In genomic region chr3:131271559-131272373, GRCm38 (mm10) we compare ENCODE assay signal across 7 mouse cellular contexts. TPM values are rescaled to one million over a fixed set of nuclear protein-coding genes. Genes with fewer than 3 reads are reported as not detected.
DNase-seq lines count a peak whose midpoint lies in the region; ATAC-seq and TF ChIP-seq lines count a peak whose summit lies in the region.

Gene Hadh (minus strand): TSS chr3:131272101.

- under 1% methylated on average over 46 of the region's 54 CpGs for WGBS in embryonic facial prominence, embryonic 12.5 days
- WGBS in kidney, adult 2 months, result under 1% methylated on average over 54 of the region's 54 CpGs
- under 1% methylated on average over 54 of the region's 54 CpGs for WGBS in limb, embryonic 12.5 days
- under 1% methylated on average over 49 of the region's 54 CpGs for WGBS in midbrain, embryonic 15.5 days
- under 1% methylated on average over 54 of the region's 54 CpGs for WGBS in spleen, adult 2 months

- peak; percentile 87 for DNase-seq in adrenal gland, postnatal 25 days
- peak; percentile 88 to 89 for DNase-seq in heart, adult 18-20 months
- peak; percentile 92 for DNase-seq in kidney, adult 2 months
- peak; percentile 57 to 77 for DNase-seq in spleen, adult 2 months (ENCODE audit: low read depth in 1 of 2, low spot score in 2 of 2)

- ATAC-seq in embryonic facial prominence, embryonic 12.5 days (ENCODE audit: insufficient number of reproducible peaks, insufficient read depth, low FRiP score, low TSS enrichment), result peak; percentile 89
- ATAC-seq in limb, embryonic 12.5 days (ENCODE audit: insufficient number of reproducible peaks, insufficient read depth, low FRiP score, low TSS enrichment, low read depth), result peak; percentile 90
- ATAC-seq in midbrain, embryonic 15.5 days (replicated peaks), result peak; percentile 93

- H3K9ac ChIP-seq in embryonic facial prominence, embryonic 12.5 days, result peak within 1 kb of the TSS; percentile 46
- peak within 1 kb of the TSS; percentile 70 for H3K9ac ChIP-seq in limb, embryonic 12.5 days (replicated peaks)
- H3K9ac ChIP-seq in midbrain, embryonic 15.5 days, result peak within 1 kb of the TSS; percentile 40

- TF ChIP-seq POLR2A in kidney, adult 2 months (IDR thresholded peaks at IDR 0.05; ENCODE audit: low read depth, low read length), result peak; percentile 82
- no peak for TF ChIP-seq POLR2A in spleen, adult 2 months (IDR thresholded peaks at IDR 0.05; ENCODE audit: low read depth, low read length)

- 0 out of 2 replicates have a peak, but pooled peaks cover 5% of the 10 kb centered on the region for H3K36me3 ChIP-seq in embryonic facial prominence, embryonic 12.5 days
- H3K36me3 ChIP-seq in kidney, adult 2 months (ENCODE audit: control insufficient read depth, insufficient read depth, low read length), result no peaks in the 10 kb centered on the region; the same call in 1 of the 2 replicates
- H3K36me3 ChIP-seq in limb, embryonic 12.5 days, result peaks cover 9% of the 10 kb centered on the region; the same call in 1 of the 2 replicates
- H3K36me3 ChIP-seq in midbrain, embryonic 15.5 days (replicated peaks), result no peaks in the 10 kb centered on the region
- H3K36me3 ChIP-seq in spleen, adult 2 months (ENCODE audit: control insufficient read depth, insufficient read depth, low read length), result no peaks in the 10 kb centered on the region

- no peak for TF ChIP-seq CTCF in kidney, adult 2 months (conservative IDR thresholded peaks at IDR 0.05; ENCODE audit: insufficient read depth, insufficient read length, low read depth, low read length)
- no peak for TF ChIP-seq CTCF in spleen, adult 2 months (IDR thresholded peaks at IDR 0.05; ENCODE audit: extremely low read depth, insufficient read depth, insufficient read length, insufficient replicate concordance)

- peaks cover 24% of the 10 kb centered on the region for H3K4me1 ChIP-seq in embryonic facial prominence, embryonic 12.5 days
- H3K4me1 ChIP-seq in kidney, adult 2 months (ENCODE audit: control insufficient read depth, insufficient read depth, low read length), result peaks cover 37% of the 10 kb centered on the region
- H3K4me1 ChIP-seq in limb, embryonic 12.5 days (replicated peaks), result peaks cover 39% of the 10 kb centered on the region
- peaks cover 12% of the 10 kb centered on the region for H3K4me1 ChIP-seq in midbrain, embryonic 15.5 days
- no peaks in the 10 kb centered on the region; the same call in 1 of the 2 replicates for H3K4me1 ChIP-seq in spleen, adult 2 months (ENCODE audit: control insufficient read depth, insufficient read depth, insufficient read length)

- H3K27ac ChIP-seq in embryonic facial prominence, embryonic 12.5 days, result peak within 1 kb of the TSS; percentile 55
- peak within 1 kb of the TSS; percentile 91 for H3K27ac ChIP-seq in kidney, adult 2 months (ENCODE audit: insufficient read depth, low read depth, low read length)
- peak within 1 kb of the TSS; percentile 76 for H3K27ac ChIP-seq in limb, embryonic 12.5 days
- peak within 1 kb of the TSS; percentile 55; the same call in 1 of the 2 replicates for H3K27ac ChIP-seq in midbrain, embryonic 15.5 days
- H3K27ac ChIP-seq in spleen, adult 2 months (ENCODE audit: insufficient read depth, low read length), result peak within 1 kb of the TSS; percentile 22; the same call in 1 of the 2 replicates

- H3K4me2 ChIP-seq in embryonic facial prominence, embryonic 12.5 days (replicated peaks), result peak within 1 kb of the TSS; percentile 68
- peak within 1 kb of the TSS; percentile 64 for H3K4me2 ChIP-seq in limb, embryonic 12.5 days
- peak within 1 kb of the TSS; percentile 89 for H3K4me2 ChIP-seq in midbrain, embryonic 15.5 days

- no peaks in the 10 kb centered on the region for H3K9me3 ChIP-seq in embryonic facial prominence, embryonic 12.5 days
- peaks cover 5% of the 10 kb centered on the region; the same call in 1 of the 2 replicates for H3K9me3 ChIP-seq in limb, embryonic 12.5 days
- H3K9me3 ChIP-seq in midbrain, embryonic 15.5 days, result no peaks in the 10 kb centered on the region

- peak within 1 kb of the TSS; percentile 53 for H3K4me3 ChIP-seq in embryonic facial prominence, embryonic 12.5 days
- H3K4me3 ChIP-seq in kidney, adult 2 months (ENCODE audit: insufficient read depth, low read depth, low read length), result peak within 1 kb of the TSS; percentile 98
- H3K4me3 ChIP-seq in limb, embryonic 12.5 days (replicated peaks), result peak within 1 kb of the TSS; percentile 82
- H3K4me3 ChIP-seq in midbrain, embryonic 15.5 days, result peak within 1 kb of the TSS; percentile 57
- peak within 1 kb of the TSS; percentile 71 for H3K4me3 ChIP-seq in spleen, adult 2 months (ENCODE audit: extremely low read depth, insufficient read depth, insufficient read length)

- no peaks in the 10 kb centered on the region for H3K27me3 ChIP-seq in embryonic facial prominence, embryonic 12.5 days
- H3K27me3 ChIP-seq in kidney, adult 2 months (replicated peaks; ENCODE audit: control insufficient read depth, insufficient read depth, low read length), result no peaks in the 10 kb centered on the region
- H3K27me3 ChIP-seq in limb, embryonic 12.5 days, result no peaks in the 10 kb centered on the region
- no peaks in the 10 kb centered on the region for H3K27me3 ChIP-seq in midbrain, embryonic 15.5 days (replicated peaks)
- H3K27me3 ChIP-seq in spleen, adult 2 months (ENCODE audit: control insufficient read depth, insufficient read depth, low read length), result no peaks in the 10 kb centered on the region

RNA-seq across cellular contexts. Expression of gene Hadh, which starts in this region (rescaled TPM):
- total RNA-seq in adrenal gland, postnatal 25 days (2021), result 400 and 413 TPM in 2 replicates
- 90.2 and 98.6 TPM in 2 replicates for polyA plus RNA-seq in embryonic facial prominence, embryonic 12.5 days (2016; fragmentation: Nextera tagmentation; extraction: Ambion mirVana)
- 100 to 1,000 TPM; 762 to 848 TPM for total RNA-seq in heart, adult 18-20 months (2021)
- 471 and 515 TPM in 2 replicates for polyA plus RNA-seq in kidney, adult 2 months (2012; rRNA removed)
- 98.2 and 102 TPM in 2 replicates for polyA plus RNA-seq in limb, embryonic 12.5 days (2016; fragmentation: Nextera tagmentation; extraction: Ambion mirVana)
- 20.8 and 21.1 TPM in 2 replicates for polyA plus RNA-seq in midbrain, embryonic 15.5 days (2015; fragmentation: Nextera tagmentation; extraction: Ambion mirVana)
- 18.2 and 18.6 TPM in 2 replicates for polyA plus RNA-seq in spleen, adult 2 months (2012; rRNA removed)

Comparison
In these comparisons a context has a peak if more than half of its experiments do, and no peak if none do; other contexts are left out.
1. Peak in every context shown above with its lines: DNase-seq, ATAC-seq, H3K4me3 ChIP-seq and H3K27ac ChIP-seq.
2. H3K27ac ChIP-seq: peak in every context shown above with its lines; median percentile 91 in kidney, adult 2 months; 76 in limb, embryonic 12.5 days; 55 in embryonic facial prominence, embryonic 12.5 days; 55 in midbrain, embryonic 15.5 days; 22 in spleen, adult 2 months.